Mouse (Mus musculus) small intestine, adult 2 months (tissue): ENCODE data around the gene Hk2.

ENCODE experiments used
- CTCF ChIP-seq: fragments of 200-500 bp; IDR thresholded peaks from 2 replicates; pipeline ENCODE4 v1.5.1; 2012; ENCODE audit warnings: low read depth, mild to moderate bottlenecking, control low read depth, inconsistent platforms, low read length, moderate library complexity, mixed read lengths; ENCODE audit not compliant: insufficient replicate concordance, insufficient read length; ENCODE audit errors: extremely low read depth
- POLR2A ChIP-seq: fragments of 200-500 bp; IDR thresholded peaks from 2 replicates; pipeline ENCODE4 v1.6.1; 2012; ENCODE audit warnings: low read depth, mild to moderate bottlenecking, control low read depth, inconsistent platforms, low read length, moderate library complexity

GRCm38 (mm10) chr6:82696736-82697135 lies 77.5 kb downstream of the Hk2 start:
- TF ChIP-seq POLR2A (no peak), CTCF (no peak)
